Mouse (Mus musculus) neural tube, embryonic 15.5 days (tissue): ENCODE data around the gene Agxt. TPM values are rescaled to one million over a fixed set of nuclear protein-coding genes. Genes with fewer than 3 reads are reported as not detected.

Experiments used
- ATAC-seq: fragments of 200-750 bp; cut with Nextera tagmentation; 2 replicates; pipeline ENCODE4 v1.8.0; 2017; ENCODE audit warnings: mild to moderate bottlenecking, moderate TSS enrichment, moderate library complexity; ENCODE audit not compliant: low FRiP score
- H3K27ac ChIP-seq: fragments of 300-500 bp; sonication (generic); replicated peaks from 2 replicates; pipeline ENCODE4 v1.5.1; 2015; ENCODE audit warnings: mild to moderate bottlenecking, inconsistent platforms
- H3K27me3 ChIP-seq: fragments of 300-500 bp; sonication (generic); replicated peaks from 2 replicates; pipeline ENCODE4 v1.6.1; 2015; ENCODE audit warnings: inconsistent platforms
- H3K36me3 ChIP-seq: fragments of 300-500 bp; sonication (generic); 2 replicates; pipeline ENCODE4 v1.6.1; 2015; ENCODE audit warnings: inconsistent platforms
- H3K4me1 ChIP-seq: fragments of 300-500 bp; sonication (generic); 2 replicates; pipeline ENCODE4 v1.6.1; 2015; ENCODE audit warnings: inconsistent platforms
- H3K4me2 ChIP-seq: fragments of 300-500 bp; sonication (generic); 2 replicates; pipeline ENCODE4 v1.6.1; 2015; ENCODE audit warnings: inconsistent platforms, mild to moderate bottlenecking, moderate library complexity
- H3K4me3 ChIP-seq: fragments of 300-500 bp; sonication (generic); replicated peaks from 2 replicates; pipeline ENCODE4 v1.5.1; 2015; ENCODE audit warnings: mild to moderate bottlenecking, inconsistent platforms
- H3K9ac ChIP-seq: fragments of 300-500 bp; sonication (generic); replicated peaks from 2 replicates; pipeline ENCODE4 v1.6.1; 2015; ENCODE audit warnings: mild to moderate bottlenecking, inconsistent platforms
- H3K9me3 ChIP-seq: fragments of 300-500 bp; sonication (generic); replicated peaks from 2 replicates; pipeline ENCODE4 v1.6.1; 2016; ENCODE audit warnings: inconsistent platforms
- WGBS: fragments of 180-500 bp; shearing (Covaris S2); methylation state at CpG from one replicate; pipeline ENCODE4 v1.1.7; 2015; ENCODE audit warnings: mixed read lengths; 5-methylcytosine and 5-hydroxymethylcytosine counted together
- polyA plus RNA-seq: library from polyadenylated mRNA; unstranded; fragments of >200 nt; fragmentation: Nextera tagmentation; extraction: Ambion mirVana; gene quantifications from 2 replicates; pipeline ENCODE4 v1.2.1, GENCODE M21; 2015

The Agxt gene
- polyA plus RNA-seq, 1 experiment from 2014 or later, result not detected

- ATAC-seq, result no peak
- Histone ChIP-seq H3K4me1 (no peaks in the 10 kb centered on the region), H3K4me2 (no peak overlapping the region), H3K9ac (no peak overlapping the region), H3K27ac (no peak overlapping the region), H3K27me3 (no peaks in the 10 kb centered on the region), H3K36me3 (no peaks in the 10 kb centered on the region), H3K9me3 (no peaks in the 10 kb centered on the region), H3K4me3 (no peak overlapping the region)
- 85% methylated on average over 8 of the region's 8 CpGs for WGBS
Observed at GRCm38 (mm10) chr1:93124066-93124465, 11.0 kb upstream of the Agxt start.

- no peak for ATAC-seq
- Histone ChIP-seq H3K27me3 (no peaks in the 10 kb centered on the region), H3K4me2 (no peak overlapping the region), H3K4me3 (no peak overlapping the region), H3K27ac (no peak overlapping the region), H3K4me1 (no peaks in the 10 kb centered on the region), H3K36me3 (no peaks in the 10 kb centered on the region), H3K9ac (no peak overlapping the region), H3K9me3 (no peaks in the 10 kb centered on the region)
- 66% methylated on average over 5 of the region's 5 CpGs for WGBS
Observed at GRCm38 (mm10) chr1:93125256-93125655, 9.8 kb upstream of the Agxt start.

- 88% methylated on average over 8 of the region's 8 CpGs for WGBS
- no peak overlapping the region for H3K9ac ChIP-seq
Observed at GRCm38 (mm10) chr1:93128209-93128608, 6.8 kb upstream of the Agxt start.

GRCm38 (mm10) chr1:93128710-93129349 lies 6.2 kb upstream of the Agxt start:
- Histone ChIP-seq H3K4me2 (no peak overlapping the region), H3K4me1 (no peaks in the 10 kb centered on the region), H3K9me3 (no peaks in the 10 kb centered on the region), H3K36me3 (no peaks in the 10 kb centered on the region), H3K4me3 (no peak overlapping the region), H3K27ac (no peak overlapping the region), H3K9ac (no peak overlapping the region), H3K27me3 (no peaks in the 10 kb centered on the region)
- 30% methylated on average over 6 of the region's 6 CpGs for WGBS
- no peak for ATAC-seq

More at GRCm38 (mm10) chr1:93128209-93128608, 6.8 kb upstream of the Agxt start:
- Histone ChIP-seq H3K36me3 (no peaks in the 10 kb centered on the region), H3K4me3 (no peak overlapping the region), H3K9me3 (no peaks in the 10 kb centered on the region), H3K27me3 (no peaks in the 10 kb centered on the region), H3K4me2 (no peak overlapping the region), H3K27ac (no peak overlapping the region), H3K4me1 (no peaks in the 10 kb centered on the region)
- no peak for ATAC-seq

DNA sequence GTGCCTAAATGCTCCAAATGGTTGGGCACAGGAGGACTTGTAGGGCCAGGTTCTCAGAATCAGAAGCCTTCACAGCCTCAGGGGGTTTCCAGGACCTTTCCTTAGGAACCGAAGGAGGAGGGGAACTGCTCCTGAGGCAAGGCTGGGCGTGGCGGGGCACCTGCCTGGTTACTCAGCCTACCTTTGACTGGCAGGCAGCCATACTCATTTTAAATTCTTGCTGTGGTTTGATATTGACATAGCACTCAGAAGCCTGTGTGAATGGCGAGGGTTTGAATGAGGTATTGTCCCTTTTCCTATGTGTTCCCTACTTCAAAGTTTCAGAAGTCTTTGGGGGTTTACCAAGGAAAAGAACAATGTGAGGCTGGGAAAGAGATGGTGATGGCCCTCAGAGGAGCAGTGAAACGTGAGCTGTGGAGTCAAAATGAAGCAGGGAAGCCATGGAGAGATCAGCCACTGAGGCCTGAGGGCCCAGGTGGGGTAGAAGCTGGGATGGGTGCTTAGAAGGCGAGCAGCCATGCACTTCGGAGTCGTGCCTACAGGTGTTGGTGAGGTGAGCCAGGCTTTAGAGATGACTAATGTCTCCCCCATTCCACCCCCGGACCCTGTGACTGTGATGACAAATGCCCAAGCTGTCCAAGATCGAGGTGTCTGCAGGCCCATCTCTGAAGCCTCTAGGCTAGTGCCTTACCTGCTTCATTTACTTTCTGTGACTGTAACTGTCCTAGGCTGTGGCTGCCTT lies 4.6 kb upstream of the Agxt start:
- no peak overlapping the region for H3K4me2 ChIP-seq
- no peaks in the 10 kb centered on the region for H3K4me1 ChIP-seq
- no peak for ATAC-seq
- no peaks in the 10 kb centered on the region for H3K27me3 ChIP-seq
- no peaks in the 10 kb centered on the region for H3K9me3 ChIP-seq
- 78% methylated on average over 10 of the region's 10 CpGs for WGBS
- no peak overlapping the region for H3K27ac ChIP-seq
- H3K9ac ChIP-seq, result no peak overlapping the region
- no peak overlapping the region for H3K4me3 ChIP-seq
- no peaks in the 10 kb centered on the region for H3K36me3 ChIP-seq

DNA sequence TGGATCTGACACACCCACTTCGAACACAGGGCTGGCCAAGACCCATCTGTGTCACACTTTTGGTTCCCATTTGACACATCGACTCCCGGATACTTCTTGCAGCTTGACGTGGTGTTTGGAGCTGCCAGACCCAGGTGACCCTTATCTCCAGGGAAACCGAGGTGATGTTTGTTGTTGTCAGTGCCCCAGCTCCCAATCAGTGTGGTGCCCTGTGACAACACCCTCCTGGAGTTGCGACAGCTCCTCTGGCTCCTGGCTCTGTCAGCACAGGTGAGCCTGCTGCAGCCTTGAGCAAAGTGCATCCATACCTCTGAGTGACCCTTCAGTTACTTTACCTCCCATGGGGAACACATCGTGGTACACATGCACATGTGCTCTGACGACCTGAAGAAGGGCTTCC lies 2.4 kb upstream of the Agxt start:
- 74% methylated on average over 8 of the region's 8 CpGs for WGBS
- no peak for ATAC-seq
- Histone ChIP-seq H3K4me2 (no peak overlapping the region), H3K27ac (no peak overlapping the region), H3K4me3 (no peak overlapping the region), H3K9me3 (no peaks in the 10 kb centered on the region), H3K4me1 (no peaks in the 10 kb centered on the region), H3K27me3 (no peaks in the 10 kb centered on the region), H3K36me3 (no peaks in the 10 kb centered on the region), H3K9ac (no peak overlapping the region)

- no peak overlapping the region for H3K27ac ChIP-seq
- no peak overlapping the region for H3K9ac ChIP-seq
- no peaks in the 10 kb centered on the region for H3K36me3 ChIP-seq
- ATAC-seq, result no peak
- no peak overlapping the region for H3K4me2 ChIP-seq
- 83% methylated on average over 6 of the region's 6 CpGs for WGBS
- H3K4me1 ChIP-seq, result no peaks in the 10 kb centered on the region
- H3K4me3 ChIP-seq, result no peak overlapping the region
- H3K27me3 ChIP-seq, result no peaks in the 10 kb centered on the region
- no peaks in the 10 kb centered on the region for H3K9me3 ChIP-seq
Observed at GRCm38 (mm10) chr1:93138534-93138933, 3.5 kb downstream of the Agxt start.

DNA sequence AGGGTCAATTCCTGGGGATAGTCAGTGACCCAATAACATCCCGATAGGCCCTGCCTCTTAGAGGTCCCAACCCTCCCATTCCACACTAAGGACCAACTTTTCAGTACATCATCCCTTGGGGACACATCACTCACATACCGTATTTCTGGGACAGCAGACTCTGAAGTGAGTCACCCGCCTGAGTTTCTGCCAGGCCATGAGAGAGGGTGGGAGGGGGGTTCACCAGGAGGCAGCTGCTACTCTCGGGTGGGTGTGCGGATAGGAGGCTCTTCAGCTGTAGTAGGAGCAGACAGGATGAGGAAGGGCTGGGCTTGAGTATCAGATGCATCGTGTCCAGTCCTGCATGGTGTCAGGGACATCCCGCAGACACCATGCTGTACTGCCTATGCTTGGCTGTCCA lies 4.7 kb downstream of the Agxt start:
- ATAC-seq, result no peak
- 82% methylated on average over 7 of the region's 7 CpGs for WGBS
- Histone ChIP-seq H3K36me3 (no peaks in the 10 kb centered on the region), H3K9ac (no peak overlapping the region), H3K27ac (no peak overlapping the region), H3K4me1 (no peaks in the 10 kb centered on the region), H3K4me3 (no peak overlapping the region), H3K9me3 (no peaks in the 10 kb centered on the region), H3K27me3 (no peaks in the 10 kb centered on the region), H3K4me2 (no peak overlapping the region)

DNA sequence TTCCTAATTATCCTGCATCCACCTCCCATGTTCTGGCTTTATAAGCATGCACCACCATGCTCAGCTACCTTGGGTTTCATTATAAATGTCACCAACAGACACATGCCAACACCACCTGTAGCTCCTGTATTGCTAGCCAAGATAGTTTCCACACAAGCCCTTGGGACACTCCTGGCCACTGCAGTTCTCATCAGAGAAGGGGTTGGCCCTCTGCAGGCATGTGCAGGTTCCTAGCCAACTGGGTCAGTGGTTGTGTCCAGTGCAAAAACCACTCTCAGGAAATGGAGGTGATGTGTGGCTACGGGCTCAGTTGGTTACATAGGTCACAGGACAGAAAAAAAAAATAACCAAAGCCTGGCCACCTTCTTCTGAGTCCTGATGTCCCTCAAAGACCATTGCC lies 7.8 kb downstream of the Agxt start:
- Histone ChIP-seq H3K9me3 (no peaks in the 10 kb centered on the region), H3K36me3 (no peaks in the 10 kb centered on the region), H3K27ac (no peak overlapping the region), H3K9ac (no peak overlapping the region), H3K4me2 (no peak overlapping the region), H3K4me1 (no peaks in the 10 kb centered on the region), H3K4me3 (no peak overlapping the region), H3K27me3 (no peaks in the 10 kb centered on the region)
- 81% methylated on average over 1 of the region's 1 CpGs for WGBS
- ATAC-seq, result no peak

DNA sequence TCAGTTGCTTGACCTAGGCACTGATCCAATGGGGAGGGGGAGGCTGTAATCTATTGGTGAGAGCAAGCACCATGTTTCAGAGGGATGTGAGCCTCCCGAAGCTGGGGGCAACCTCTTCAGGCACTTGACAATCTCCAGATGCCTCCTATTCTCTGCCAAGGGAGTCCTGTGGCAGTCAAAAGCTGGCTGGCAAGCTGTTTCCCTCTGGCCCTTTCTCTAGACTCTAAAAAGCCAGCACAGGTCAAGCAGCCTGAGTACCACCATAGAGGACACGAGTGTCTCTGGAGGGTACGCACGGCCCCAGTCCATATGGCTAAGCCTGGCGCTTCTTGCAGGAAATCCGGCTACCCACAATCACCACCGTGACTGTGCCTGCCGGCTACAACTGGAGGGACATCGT lies 9.1 kb downstream of the Agxt start:
- WGBS, result 84% methylated on average over 9 of the region's 9 CpGs
- Histone ChIP-seq H3K4me1 (no peaks in the 10 kb centered on the region), H3K27ac (no peak overlapping the region), H3K27me3 (no peaks in the 10 kb centered on the region), H3K36me3 (no peaks in the 10 kb centered on the region), H3K9ac (no peak overlapping the region), H3K4me3 (no peak overlapping the region), H3K9me3 (no peaks in the 10 kb centered on the region), H3K4me2 (no peak overlapping the region)
- no peak for ATAC-seq

GRCm38 (mm10) chr1:93150907-93151661 lies 16.0 kb downstream of the Agxt start:
- H3K4me1 ChIP-seq, result no peaks in the 10 kb centered on the region
- H3K4me2 ChIP-seq, result no peak overlapping the region
- H3K36me3 ChIP-seq, result no peaks in the 10 kb centered on the region
- H3K9me3 ChIP-seq, result no peaks in the 10 kb centered on the region
- no peaks in the 10 kb centered on the region for H3K27me3 ChIP-seq
- no peak overlapping the region for H3K4me3 ChIP-seq
- H3K27ac ChIP-seq, result no peak overlapping the region
- ATAC-seq, result no peak
- no peak overlapping the region for H3K9ac ChIP-seq
- WGBS, result 75% methylated on average over 2 of the region's 2 CpGs

DNA sequence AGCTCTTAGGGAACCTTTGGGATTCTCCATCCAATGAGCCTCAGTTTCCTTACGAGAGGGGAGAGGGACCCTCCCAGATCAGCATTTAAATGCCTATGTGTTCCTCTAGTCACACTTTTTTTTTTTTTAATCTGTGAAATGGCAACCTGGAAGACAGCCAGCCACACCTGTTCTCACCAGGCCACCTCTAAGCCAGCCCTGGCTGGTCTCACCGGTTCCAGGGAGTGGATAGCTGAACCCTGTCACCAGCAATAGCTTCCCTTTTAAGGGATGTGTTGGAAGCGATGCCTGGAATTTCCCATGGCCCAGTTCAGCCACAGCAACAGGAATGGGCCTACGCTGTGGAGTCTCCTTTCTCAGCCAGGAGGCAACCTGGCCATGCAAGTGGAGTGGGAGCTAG lies 22.5 kb downstream of the Agxt start:
- Histone ChIP-seq H3K9ac (no peak overlapping the region), H3K9me3 (no peaks in the 10 kb centered on the region), H3K4me1 (no peaks in the 10 kb centered on the region), H3K27ac (no peak overlapping the region), H3K36me3 (no peaks in the 10 kb centered on the region), H3K4me3 (no peak overlapping the region), H3K27me3 (no peaks in the 10 kb centered on the region), H3K4me2 (no peak overlapping the region)
- 92% methylated on average over 4 of the region's 4 CpGs for WGBS
- no peak for ATAC-seq
